ENCODE assay signal across 23 mouse cellular contexts in the genomic region with DNA sequence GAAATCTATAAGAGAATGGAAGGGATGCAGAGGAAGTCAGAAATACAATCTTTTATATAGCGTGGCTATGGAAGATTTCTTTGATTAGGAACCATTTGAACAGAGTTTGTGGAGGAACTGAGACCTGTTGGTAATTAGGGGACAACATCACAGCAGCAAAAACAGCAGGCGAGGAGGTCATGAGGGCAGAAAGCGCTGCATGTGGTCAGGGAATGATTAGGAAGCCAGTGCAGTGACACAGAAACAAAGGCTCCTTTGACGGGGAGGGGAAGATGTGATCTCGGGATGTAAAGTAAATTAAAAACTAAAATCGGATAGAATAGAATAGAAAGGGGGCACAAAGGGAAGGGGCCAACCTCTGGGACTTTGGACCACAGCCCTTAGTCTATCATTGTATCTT.
DNase-seq lines count a peak whose midpoint lies in the region; ATAC-seq lines count a peak whose summit lies in the region.
"Had no signal": no experiment of that assay in that cellular context is flagged by ENCODE, and none has a peak within 500 bp of the region (broad histone marks: within the 10 kb centered on the region; RNA-seq: fewer than 3 reads in every experiment).

No protein-coding gene starts in this region.

- peak; percentile 56 for DNase-seq in embryo, embryonic 10 days (ENCODE audit: low spot score)
- no peak for DNase-seq in embryo, embryonic 9.5 days (ENCODE audit: extremely low spot score)
- DNase-seq in hindbrain, embryonic 10.5 days (ENCODE audit: low spot score), result no peak
- DNase-seq in hindbrain, embryonic 11.5 days (ENCODE audit: low spot score), result no peak
- no peak for DNase-seq in limb, embryonic 10.5 days (ENCODE audit: low spot score)
- DNase-seq in retina, postnatal 1 day, result peak; percentile 20
- DNase-seq in cerebellum, adult 18-20 months, result no peak
- DNase-seq: adrenal gland, postnatal 14 days; cerebellum, adult 11-12 months; cerebellum, adult 9-10 months; cerebellum, postnatal 14 days; gastrocnemius, adult 2 months; gastrocnemius, postnatal 14 days; heart, adult 11 months; heart, postnatal 36 days; kidney, adult 2 months had no signal

- 14% methylated on average over 6 of the region's 6 CpGs for WGBS in hindbrain, embryonic 10.5 days
- WGBS in hindbrain, embryonic 11.5 days, result 11% methylated on average over 6 of the region's 6 CpGs
- WGBS in limb, embryonic 10.5 days, result 17% methylated on average over 6 of the region's 6 CpGs

- 0 out of 2 replicates have a peak overlapping the region, but pooled peaks have one; percentile 50 for H3K27ac ChIP-seq in hindbrain, embryonic 10.5 days
- H3K27ac ChIP-seq in hindbrain, embryonic 11.5 days (ENCODE audit: low read depth, low read length), result no peak overlapping the region
- peak overlapping the region; percentile 66 for H3K27ac ChIP-seq in limb, embryonic 10.5 days
- H3K27ac ChIP-seq: gastrocnemius, adult 2 months; hindbrain, embryonic 12.5 days; hindbrain, embryonic 15.5 days had no signal

- no peaks in the 10 kb centered on the region for H3K9me3 ChIP-seq in hindbrain, embryonic 10.5 days
- no peaks in the 10 kb centered on the region for H3K9me3 ChIP-seq in hindbrain, embryonic 11.5 days (ENCODE audit: control insufficient read depth, low read length)
- H3K9me3 ChIP-seq in limb, embryonic 10.5 days (replicated peaks), result no peaks in the 10 kb centered on the region
- H3K9me3 ChIP-seq: hindbrain, embryonic 12.5 days; hindbrain, embryonic 15.5 days had no signal

- peaks cover 18% of the 10 kb centered on the region for H3K4me1 ChIP-seq in hindbrain, embryonic 10.5 days (replicated peaks)
- H3K4me1 ChIP-seq in hindbrain, embryonic 11.5 days (replicated peaks; ENCODE audit: control insufficient read depth, insufficient read depth, low read length), result no peaks in the 10 kb centered on the region
- peaks cover 19% of the 10 kb centered on the region for H3K4me1 ChIP-seq in limb, embryonic 10.5 days
- H3K4me1 ChIP-seq: hindbrain, embryonic 15.5 days had no signal

- H3K36me3 ChIP-seq in hindbrain, embryonic 10.5 days, result no peaks in the 10 kb centered on the region
- no peaks in the 10 kb centered on the region for H3K36me3 ChIP-seq in hindbrain, embryonic 11.5 days (ENCODE audit: control insufficient read depth, insufficient read depth, low read length)
- no peaks in the 10 kb centered on the region for H3K36me3 ChIP-seq in limb, embryonic 10.5 days
- H3K36me3 ChIP-seq: hindbrain, embryonic 12.5 days; hindbrain, embryonic 15.5 days had no signal

- no peaks in the 10 kb centered on the region for H3K27me3 ChIP-seq in hindbrain, embryonic 10.5 days (ENCODE audit: insufficient read depth, poor library complexity, severe bottlenecking)
- no peaks in the 10 kb centered on the region for H3K27me3 ChIP-seq in hindbrain, embryonic 11.5 days (ENCODE audit: control insufficient read depth, insufficient read depth, low read length)
- no peaks in the 10 kb centered on the region for H3K27me3 ChIP-seq in limb, embryonic 10.5 days (ENCODE audit: low read depth, poor library complexity, severe bottlenecking)
- H3K27me3 ChIP-seq: hindbrain, embryonic 12.5 days; hindbrain, embryonic 15.5 days had no signal

- ATAC-seq in hindbrain, embryonic 11.5 days (ENCODE audit: low FRiP score), result no peak
- ATAC-seq in megakaryocyte, adult 5-6 weeks (ENCODE audit: poor library complexity, severe bottlenecking), result no peak
- ATAC-seq: activated CD4-positive, CD25-positive, alpha-beta regulatory T cell, adult 4 months; forebrain, embryonic 14.5 days; intestine, postnatal 0 days had no signal

- H3K4me2 ChIP-seq in hindbrain, embryonic 11.5 days (replicated peaks; ENCODE audit: low read depth, low read length), result no peak overlapping the region
- H3K4me2 ChIP-seq: heart, embryonic 11.5 days; hindbrain, embryonic 12.5 days; hindbrain, embryonic 15.5 days had no signal

- H3K4me3 ChIP-seq in hindbrain, embryonic 10.5 days, result no peak overlapping the region
- H3K4me3 ChIP-seq in hindbrain, embryonic 11.5 days (ENCODE audit: low read depth, low read length), result no peak overlapping the region
- H3K4me3 ChIP-seq in limb, embryonic 10.5 days, result no peak overlapping the region
- H3K4me3 ChIP-seq: gastrocnemius, adult 2 months; hindbrain, embryonic 12.5 days; hindbrain, embryonic 15.5 days had no signal

- no peak overlapping the region for H3K9ac ChIP-seq in hindbrain, embryonic 11.5 days (ENCODE audit: low read depth, low read length)
- H3K9ac ChIP-seq: hindbrain, embryonic 12.5 days; hindbrain, embryonic 15.5 days had no signal

Comparison
In these comparisons a context has a peak if more than half of its experiments do, and no peak if none do; other contexts are left out.
1. DNase-seq: peak in embryo, embryonic 10 days (single experiment) and retina, postnatal 1 day (single experiment); none in embryo, embryonic 9.5 days (single experiment), hindbrain, embryonic 10.5 days (single experiment), hindbrain, embryonic 11.5 days (single experiment), limb, embryonic 10.5 days (single experiment) and cerebellum, adult 18-20 months (0 of 2).